Mouse (Mus musculus) liver, postnatal 0 days (tissue): Measurements from ENCODE around the gene Atg2a.

Experiments used
- CTCF ChIP-seq: sonication (generic); IDR thresholded peaks from 2 replicates; pipeline ENCODE4 v1.5.1; 2016; ENCODE audit warnings: antibody characterized with exemption, low read depth
- EP300 ChIP-seq: IDR thresholded peaks from 2 replicates; pipeline ENCODE4 v1.6.1; 2016; ENCODE audit warnings: antibody characterized with exemption, low read depth, mild to moderate bottlenecking

DNA sequence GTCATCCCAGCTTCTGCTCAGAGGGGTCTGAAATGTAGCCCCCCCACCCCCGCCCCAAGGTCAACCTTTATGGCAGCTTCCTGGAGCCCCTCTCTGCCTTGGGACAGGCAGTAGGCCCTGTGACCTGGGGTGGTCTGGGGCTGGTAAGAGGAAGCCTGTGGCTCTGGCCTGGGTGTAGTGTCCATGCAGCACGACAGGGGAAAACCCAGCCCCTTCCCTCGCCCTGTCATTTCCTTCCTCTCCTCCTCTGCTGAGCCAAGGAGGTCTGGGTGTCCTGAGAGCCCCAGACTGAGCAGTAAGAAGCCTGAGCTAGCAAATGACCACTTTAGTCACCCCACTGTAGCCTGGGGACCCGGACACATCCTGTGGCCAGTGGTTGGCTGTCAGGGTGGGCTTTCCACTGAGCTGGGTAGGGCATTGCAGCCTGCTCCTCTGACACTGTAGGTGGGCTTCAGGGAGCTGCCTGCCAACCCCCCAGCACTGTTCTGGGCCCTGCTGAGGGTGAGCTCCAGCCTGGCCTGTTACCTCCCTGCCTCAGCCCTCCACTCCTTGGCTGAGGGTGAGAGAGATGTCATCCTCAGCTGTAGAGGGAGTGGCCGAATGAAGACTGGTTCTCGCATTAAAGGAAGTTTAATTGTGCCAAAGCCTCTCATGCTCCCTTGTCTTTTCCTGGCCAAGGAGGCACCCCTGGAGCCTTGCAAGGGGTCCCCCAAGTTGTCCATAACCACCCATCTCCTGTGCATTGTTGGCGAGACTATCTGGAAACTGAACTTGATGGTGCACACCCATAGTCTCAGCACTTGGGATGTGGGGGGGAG lies 58.2 kb downstream of the Atg2a start:
- TF ChIP-seq CTCF (no peak), EP300 (no peak)
